Mouse (Mus musculus): Measurements from ENCODE around the gene Ubp1.

DNA sequence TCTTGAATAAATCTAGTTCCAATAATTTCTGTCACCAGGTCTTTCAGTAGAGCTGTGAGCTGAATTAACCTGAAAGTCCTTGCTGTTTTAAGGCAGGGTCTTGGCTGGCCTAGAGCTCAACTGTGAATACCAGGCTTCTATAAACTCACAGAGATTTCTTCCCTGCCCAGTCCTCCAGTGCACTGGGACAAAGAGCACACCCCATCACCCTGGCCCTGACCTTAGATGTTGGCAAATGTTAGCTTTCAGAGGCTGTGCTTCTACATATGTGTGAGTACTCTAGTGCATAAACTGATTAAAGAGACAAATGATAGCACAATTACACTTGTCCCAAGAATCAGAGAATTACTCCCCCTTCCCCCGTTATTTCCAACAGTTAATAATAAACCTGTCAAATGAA, 1.1 kb upstream of the Ubp1 start:
- no peak for TF ChIP-seq USF1 (IDR thresholded peaks at IDR 0.05; ENCODE audit: low read depth)
- TF ChIP-seq MAX (IDR thresholded peaks at IDR 0.05), result no peak
